Mouse (Mus musculus) limb, embryonic 13.5 days (tissue): Measurements from ENCODE around the gene Mlycd. TPM values are rescaled to one million over a fixed set of nuclear protein-coding genes. Genes with fewer than 3 reads are reported as not detected.
A peak's percentile ranks its signal among the peaks of the same experiment; 100 is the strongest.

Experiments used
- ATAC-seq: fragments of 200-750 bp; cut with Nextera tagmentation; 2 replicates; pipeline ENCODE4 v1.8.0; 2017; ENCODE audit warnings: low read depth, moderate number of reproducible peaks, moderate TSS enrichment; ENCODE audit not compliant: low FRiP score
- H3K27ac ChIP-seq: fragments of 300-500 bp; sonication (generic); 2 replicates; pipeline ENCODE4 v1.5.1; 2015; ENCODE audit warnings: inconsistent platforms, mild to moderate bottlenecking, moderate library complexity
- H3K27me3 ChIP-seq: fragments of 300-500 bp; sonication (generic); 2 replicates; pipeline ENCODE4 v1.6.1; 2015; ENCODE audit warnings: mild to moderate bottlenecking, inconsistent platforms
- H3K36me3 ChIP-seq: fragments of 300-500 bp; sonication (generic); 2 replicates; pipeline ENCODE4 v1.6.1; 2015; ENCODE audit warnings: inconsistent platforms, mild to moderate bottlenecking, moderate library complexity
- H3K4me1 ChIP-seq: fragments of 300-500 bp; sonication (generic); 2 replicates; pipeline ENCODE4 v1.6.1; 2015; ENCODE audit warnings: inconsistent platforms
- H3K4me2 ChIP-seq: fragments of 300-500 bp; sonication (generic); replicated peaks from 2 replicates; pipeline ENCODE4 v1.6.1; 2015; ENCODE audit warnings: inconsistent platforms, mild to moderate bottlenecking, moderate library complexity
- H3K4me3 ChIP-seq: fragments of 300-500 bp; sonication (generic); 2 replicates; pipeline ENCODE4 v1.5.1; 2015; ENCODE audit warnings: moderate library complexity, mild to moderate bottlenecking, inconsistent platforms
- H3K9ac ChIP-seq: fragments of 300-500 bp; sonication (generic); 2 replicates; pipeline ENCODE4 v1.6.1; 2015; ENCODE audit warnings: mild to moderate bottlenecking, inconsistent platforms
- H3K9me3 ChIP-seq: fragments of 300-500 bp; sonication (generic); 2 replicates; pipeline ENCODE4 v1.6.1; 2016; ENCODE audit warnings: inconsistent platforms
- WGBS: fragments of 180-500 bp; shearing (Covaris S2); methylation state at CpG from one replicate; pipeline ENCODE4 v1.1.7; 2015; 5-methylcytosine and 5-hydroxymethylcytosine counted together
- polyA plus RNA-seq: library from polyadenylated mRNA; unstranded; fragments of >200 nt; fragmentation: Nextera tagmentation; extraction: Ambion mirVana; gene quantifications from 2 replicates; pipeline ENCODE4 v1.2.1, GENCODE M21; 2015

The Mlycd gene
- polyA plus RNA-seq, 1 experiment from 2014 or later = 9.6 TPM

DNA sequence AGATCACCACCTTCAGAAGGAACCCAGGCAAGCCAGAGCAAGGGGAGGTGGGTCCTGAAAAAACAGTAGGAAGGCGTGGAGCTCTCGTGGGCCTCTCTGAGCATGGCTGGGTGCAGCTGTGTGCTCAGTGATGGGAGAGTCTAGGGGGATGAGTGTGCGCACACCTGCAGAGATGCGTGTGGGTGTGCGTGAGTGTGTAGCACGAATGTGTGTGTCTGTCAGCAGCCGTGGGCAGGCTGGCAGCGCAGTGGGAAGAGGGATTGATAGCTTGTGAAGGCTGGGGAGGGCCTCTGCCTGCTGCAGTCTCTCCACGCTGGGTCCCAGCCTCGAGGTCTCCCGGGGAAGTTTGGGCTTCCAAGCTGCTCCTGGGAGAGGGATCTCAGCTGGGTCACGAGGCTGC, 54.9 kb downstream of the Mlycd start:
- H3K27ac ChIP-seq = no peak overlapping the region
- H3K9me3 ChIP-seq = no peaks in the 10 kb centered on the region
- ATAC-seq = no peak
- H3K4me2 ChIP-seq = no peak overlapping the region
- peaks cover 14% of the 10 kb centered on the region for H3K4me1 ChIP-seq
- peaks cover 35% of the 10 kb centered on the region for H3K27me3 ChIP-seq
- no peaks in the 10 kb centered on the region for H3K36me3 ChIP-seq
- WGBS = 76% methylated on average over 12 of the region's 12 CpGs
- no peak overlapping the region for H3K4me3 ChIP-seq
- no peak overlapping the region for H3K9ac ChIP-seq

GRCm38 (mm10) chr8:119451131-119451530, 56.5 kb downstream of the Mlycd start:
- Histone ChIP-seq H3K9ac (no peak overlapping the region), H3K4me1 (peaks cover 12% of the 10 kb centered on the region), H3K4me2 (no peak overlapping the region), H3K4me3 (no peak overlapping the region), H3K27ac (no peak overlapping the region), H3K9me3 (no peaks in the 10 kb centered on the region), H3K36me3 (no peaks in the 10 kb centered on the region), H3K27me3 (peaks cover 32% of the 10 kb centered on the region)
- WGBS = 86% methylated on average over 4 of the region's 4 CpGs
- no peak for ATAC-seq

DNA sequence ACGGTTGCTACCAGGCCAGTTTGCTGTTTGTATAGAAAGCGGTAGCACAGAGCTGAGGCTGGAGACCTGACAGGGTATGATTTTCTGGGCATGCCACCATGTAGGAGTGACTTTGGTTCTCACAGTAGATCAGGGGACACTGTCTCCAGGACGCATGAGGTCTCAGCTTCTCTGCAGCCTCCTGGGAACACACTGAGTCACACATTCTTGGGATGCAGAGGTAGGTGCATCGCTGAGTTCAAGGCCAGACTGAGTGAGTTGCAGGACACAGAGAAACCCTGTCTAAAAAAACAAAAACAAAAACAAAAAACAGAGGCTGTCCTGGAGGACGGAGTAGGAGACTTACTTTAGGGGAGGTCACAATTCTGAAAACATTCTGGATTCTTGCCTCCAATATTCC, 58.2 kb downstream of the Mlycd start:
- Histone ChIP-seq H3K4me2 (no peak overlapping the region), H3K9ac (no peak overlapping the region), H3K36me3 (no peaks in the 10 kb centered on the region), H3K27me3 (peaks cover 23% of the 10 kb centered on the region), H3K9me3 (no peaks in the 10 kb centered on the region), H3K27ac (no peak overlapping the region), H3K4me3 (no peak overlapping the region), H3K4me1 (peaks cover under 1% of the 10 kb centered on the region; the same call in 1 of the 2 replicates)
- 84% methylated on average over 5 of the region's 5 CpGs for WGBS
- no peak for ATAC-seq

GRCm38 (mm10) chr8:119456045-119456444, 61.4 kb downstream of the Mlycd start:
- H3K4me3 ChIP-seq = no peak overlapping the region
- H3K4me1 ChIP-seq = no peaks in the 10 kb centered on the region
- no peak overlapping the region for H3K27ac ChIP-seq
- 86% methylated on average over 5 of the region's 5 CpGs for WGBS
- no peak overlapping the region for H3K9ac ChIP-seq
- H3K9me3 ChIP-seq = no peaks in the 10 kb centered on the region
- H3K36me3 ChIP-seq = no peaks in the 10 kb centered on the region
- no peak overlapping the region for H3K4me2 ChIP-seq
- no peaks in the 10 kb centered on the region for H3K27me3 ChIP-seq
- ATAC-seq = no peak

DNA sequence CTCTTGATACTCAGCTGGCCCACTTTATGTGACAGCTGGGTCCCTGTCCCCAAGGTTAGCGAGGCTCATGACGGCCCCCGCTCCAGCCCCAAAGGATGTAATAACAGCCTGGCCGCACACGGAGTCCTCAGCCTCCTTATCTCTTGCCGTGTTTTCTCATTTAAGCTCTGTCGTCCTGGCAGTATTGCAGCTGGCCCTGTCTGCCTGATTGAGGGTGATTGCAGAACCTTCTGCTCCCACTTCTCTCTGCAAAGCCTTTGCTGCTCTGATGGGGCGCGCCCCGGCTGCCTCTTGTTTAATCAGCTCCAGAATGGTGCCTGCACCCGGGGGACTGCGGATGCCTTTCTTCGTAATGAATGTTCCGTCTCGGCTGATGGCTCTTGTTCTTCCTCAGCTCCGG, 65.0 kb downstream of the Mlycd start:
- Histone ChIP-seq H3K9ac (0 out of 2 replicates have a peak overlapping the region, but pooled peaks have one; percentile 26), H3K27me3 (peaks cover 9% of the 10 kb centered on the region), H3K9me3 (no peaks in the 10 kb centered on the region), H3K4me3 (no peak overlapping the region), H3K27ac (no peak overlapping the region), H3K4me1 (no peaks in the 10 kb centered on the region), H3K4me2 (no peak overlapping the region), H3K36me3 (no peaks in the 10 kb centered on the region)
- WGBS = 52% methylated on average over 16 of the region's 16 CpGs
- ATAC-seq = no peak

Other genes with a start within 250 kb of the Mlycd start
- gene Hsbp1, start 50.4 kb upstream of the Mlycd start, polyA plus RNA-seq = 344 and 356 TPM in 2 replicates
- gene Osgin1, start 39.2 kb downstream of the Mlycd start, polyA plus RNA-seq = 0.73 and 0.76 TPM in 2 replicates
- 3.1 and 3.5 TPM in 2 replicates for gene Necab2, start 51.8 kb downstream of the Mlycd start, polyA plus RNA-seq
- 0.29 TPM in 1 of 2 replicates, not detected in the other for gene Slc38a8, start 106.8 kb downstream of the Mlycd start, polyA plus RNA-seq
- gene Mbtps1, start 163.9 kb downstream of the Mlycd start, polyA plus RNA-seq = 139 and 142 TPM in 2 replicates
- gene Hsdl1, start 180.3 kb downstream of the Mlycd start, polyA plus RNA-seq = 31.0 and 32.3 TPM in 2 replicates
- 0.11 TPM in 1 of 2 replicates, not detected in the other for gene Dnaaf1, start 180.4 kb downstream of the Mlycd start, polyA plus RNA-seq
- 12.4 and 13.8 TPM in 2 replicates for gene Taf1c, start 210.3 kb downstream of the Mlycd start, polyA plus RNA-seq
- gene Adad2, start 217.9 kb downstream of the Mlycd start, polyA plus RNA-seq = 0.19 and 0.38 TPM in 2 replicates
- gene Kcng4, start 240.8 kb downstream of the Mlycd start, polyA plus RNA-seq = 0.06 TPM in 1 of 2 replicates, not detected in the other